Mouse (Mus musculus): ENCODE measurements around the gene Dcun1d4. TPM values are rescaled to one million over a fixed set of nuclear protein-coding genes. Genes with fewer than 3 reads are reported as not detected.
A peak's percentile ranks its signal among the peaks of the same experiment; 100 is the strongest.

Gene Dcun1d4
- polyA plus RNA-seq, 1 experiment from 2014 or later: 46.6 TPM

- no peak for DNase-seq (ENCODE audit: low spot score)
- Histone ChIP-seq H3K27me3 (replicated peaks; ENCODE audit: low read depth, poor library complexity, severe bottlenecking) (no peaks in the 10 kb centered on the region), H3K36me3 (replicated peaks) (no peaks in the 10 kb centered on the region), H3K4me1 (0 out of 2 replicates have a peak, but pooled peaks cover 2% of the 10 kb centered on the region), H3K27ac (replicated peaks) (no peak overlapping the region), H3K9me3 (no peaks in the 10 kb centered on the region), H3K4me3 (no peak overlapping the region)
- 67% methylated on average over 5 of the region's 5 CpGs for WGBS
Measured at GRCm38 (mm10) chr5:73484016-73484615, 3.3 kb downstream of the Dcun1d4 start.

- no peaks in the 10 kb centered on the region for H3K36me3 ChIP-seq (replicated peaks)
- peaks cover 10% of the 10 kb centered on the region for H3K4me1 ChIP-seq
- H3K4me3 ChIP-seq: no peak overlapping the region
- no peak overlapping the region for H3K27ac ChIP-seq (replicated peaks)
- H3K9me3 ChIP-seq: no peaks in the 10 kb centered on the region
- no peaks in the 10 kb centered on the region for H3K27me3 ChIP-seq (replicated peaks; ENCODE audit: low read depth, poor library complexity, severe bottlenecking)
- 57% methylated on average over 4 of the region's 4 CpGs for WGBS
- DNase-seq (ENCODE audit: low spot score): no peak
Measured at GRCm38 (mm10) chr5:73486451-73486850, 5.7 kb downstream of the Dcun1d4 start.

GRCm38 (mm10) chr5:73489915-73490314 is 9.1 kb downstream of the Dcun1d4 start:
- no peaks in the 10 kb centered on the region for H3K27me3 ChIP-seq (replicated peaks; ENCODE audit: low read depth, poor library complexity, severe bottlenecking)
- H3K36me3 ChIP-seq (replicated peaks): no peaks in the 10 kb centered on the region
- H3K4me1 ChIP-seq: peaks cover 17% of the 10 kb centered on the region
- peak; percentile 68 for DNase-seq (ENCODE audit: low spot score)
- H3K9me3 ChIP-seq: no peaks in the 10 kb centered on the region
- peak overlapping the region; percentile 86 for H3K4me3 ChIP-seq
- WGBS: 6% methylated on average over 14 of the region's 14 CpGs
- H3K27ac ChIP-seq (replicated peaks): peak overlapping the region; percentile 92

GRCm38 (mm10) chr5:73490596-73491073 is 9.8 kb downstream of the Dcun1d4 start:
- Histone ChIP-seq H3K27ac (replicated peaks) (peak overlapping the region; percentile 92), H3K4me3 (peak overlapping the region; percentile 86), H3K9me3 (no peaks in the 10 kb centered on the region), H3K36me3 (replicated peaks) (no peaks in the 10 kb centered on the region), H3K4me1 (peaks cover 17% of the 10 kb centered on the region), H3K27me3 (replicated peaks; ENCODE audit: low read depth, poor library complexity, severe bottlenecking) (no peaks in the 10 kb centered on the region)
- DNase-seq (ENCODE audit: low spot score): peak; percentile 100
- under 1% methylated on average over 37 of the region's 37 CpGs for whole genome bisulfite sequencing

GRCm38 (mm10) chr5:73491074-73491836 is 10.5 kb downstream of the Dcun1d4 start:
- WGBS: 2% methylated on average over 70 of the region's 70 CpGs
- Histone ChIP-seq H3K27me3 (replicated peaks; ENCODE audit: low read depth, poor library complexity, severe bottlenecking) (no peaks in the 10 kb centered on the region), H3K4me1 (peaks cover 17% of the 10 kb centered on the region), H3K4me3 (peak overlapping the region; percentile 86), H3K9me3 (no peaks in the 10 kb centered on the region), H3K36me3 (replicated peaks) (no peaks in the 10 kb centered on the region), H3K27ac (replicated peaks) (peak overlapping the region; percentile 92)
- peak; percentile 75 for DNase-seq (ENCODE audit: low spot score)

- WGBS: under 1% methylated on average over 59 of the region's 59 CpGs
- DNase-seq (ENCODE audit: low spot score): peak; percentile 92
- H3K27me3 ChIP-seq (replicated peaks; ENCODE audit: low read depth, poor library complexity, severe bottlenecking): no peaks in the 10 kb centered on the region
- H3K27ac ChIP-seq (replicated peaks): peak overlapping the region; percentile 92
- H3K36me3 ChIP-seq (replicated peaks): no peaks in the 10 kb centered on the region; the same call in 1 of the 2 replicates
- peaks cover 17% of the 10 kb centered on the region for H3K4me1 ChIP-seq
- H3K9me3 ChIP-seq: no peaks in the 10 kb centered on the region
- peak overlapping the region; percentile 86 for H3K4me3 ChIP-seq
Measured at GRCm38 (mm10) chr5:73491837-73492720, 11.3 kb downstream of the Dcun1d4 start.

GRCm38 (mm10) chr5:73497401-73497800 is 16.6 kb downstream of the Dcun1d4 start:
- no peaks in the 10 kb centered on the region for H3K27me3 ChIP-seq (replicated peaks; ENCODE audit: low read depth, poor library complexity, severe bottlenecking)
- no peak overlapping the region for H3K4me3 ChIP-seq
- no peak overlapping the region for H3K27ac ChIP-seq (replicated peaks)
- 77% methylated on average over 3 of the region's 3 CpGs for WGBS
- peaks cover 15% of the 10 kb centered on the region for H3K36me3 ChIP-seq (replicated peaks)
- peaks cover 30% of the 10 kb centered on the region for H3K4me1 ChIP-seq
- DNase-seq (ENCODE audit: low spot score): no peak
- no peaks in the 10 kb centered on the region for H3K9me3 ChIP-seq

- H3K4me1 ChIP-seq: peaks cover 34% of the 10 kb centered on the region
- H3K27me3 ChIP-seq (replicated peaks; ENCODE audit: low read depth, poor library complexity, severe bottlenecking): no peaks in the 10 kb centered on the region
- DNase-seq (ENCODE audit: low spot score): no peak
- H3K27ac ChIP-seq (replicated peaks): no peak overlapping the region
- H3K9me3 ChIP-seq: no peaks in the 10 kb centered on the region
- WGBS: 88% methylated on average over 8 of the region's 8 CpGs
- no peak overlapping the region for H3K4me3 ChIP-seq
- peaks cover 22% of the 10 kb centered on the region for H3K36me3 ChIP-seq (replicated peaks)
Measured at GRCm38 (mm10) chr5:73498559-73498958, 17.8 kb downstream of the Dcun1d4 start.

GRCm38 (mm10) chr5:73500867-73501440 is 20.2 kb downstream of the Dcun1d4 start:
- no peak overlapping the region for H3K27ac ChIP-seq (replicated peaks)
- no peaks in the 10 kb centered on the region for H3K9me3 ChIP-seq
- H3K4me1 ChIP-seq: peaks cover 34% of the 10 kb centered on the region
- WGBS: 90% methylated on average over 7 of the region's 7 CpGs
- DNase-seq (ENCODE audit: low spot score): no peak
- peaks cover 22% of the 10 kb centered on the region for H3K36me3 ChIP-seq (replicated peaks)
- H3K27me3 ChIP-seq (replicated peaks; ENCODE audit: low read depth, poor library complexity, severe bottlenecking): no peaks in the 10 kb centered on the region
- no peak overlapping the region for H3K4me3 ChIP-seq

GRCm38 (mm10) chr5:73502422-73502821 is 21.6 kb downstream of the Dcun1d4 start:
- no peak for DNase-seq (ENCODE audit: low spot score)
- no peaks in the 10 kb centered on the region for H3K9me3 ChIP-seq
- no peak overlapping the region for H3K4me3 ChIP-seq
- H3K36me3 ChIP-seq (replicated peaks): peaks cover 22% of the 10 kb centered on the region; the same call in 1 of the 2 replicates
- WGBS: 91% methylated on average over 9 of the region's 9 CpGs
- peak overlapping the region; percentile 19; the same call in 1 of the 2 replicates for H3K27ac ChIP-seq (replicated peaks)
- H3K27me3 ChIP-seq (replicated peaks; ENCODE audit: low read depth, poor library complexity, severe bottlenecking): no peaks in the 10 kb centered on the region
- H3K4me1 ChIP-seq: peaks cover 34% of the 10 kb centered on the region

- Histone ChIP-seq H3K27me3 (replicated peaks; ENCODE audit: low read depth, poor library complexity, severe bottlenecking) (no peaks in the 10 kb centered on the region), H3K36me3 (replicated peaks) (peaks cover 22% of the 10 kb centered on the region; the same call in 1 of the 2 replicates), H3K4me1 (peaks cover 29% of the 10 kb centered on the region), H3K27ac (replicated peaks) (peak overlapping the region; percentile 19; the same call in 1 of the 2 replicates), H3K4me3 (no peak overlapping the region), H3K9me3 (no peaks in the 10 kb centered on the region)
- DNase-seq (ENCODE audit: low spot score): peak; percentile 10
- WGBS: 57% methylated on average over 12 of the region's 12 CpGs
Measured at GRCm38 (mm10) chr5:73503015-73503757, 22.4 kb downstream of the Dcun1d4 start.
